Mouse (Mus musculus) heart, adult 2 months (tissue): Measurements from ENCODE around the gene Pkmyt1.

Source experiments
- CTCF ChIP-seq: fragments of 200-600 bp; IDR thresholded peaks from 2 replicates; pipeline ENCODE4 v1.8.1; 2022; ENCODE audit warnings: antibody characterized with exemption, mild to moderate bottlenecking, moderate library complexity
- POLR2A ChIP-seq: fragments of 200-500 bp; IDR thresholded peaks from 2 replicates; pipeline ENCODE4 v1.6.1; 2011; ENCODE audit warnings: mild to moderate bottlenecking, low read depth, low read length, control low read depth; ENCODE audit not compliant: insufficient read depth

DNA sequence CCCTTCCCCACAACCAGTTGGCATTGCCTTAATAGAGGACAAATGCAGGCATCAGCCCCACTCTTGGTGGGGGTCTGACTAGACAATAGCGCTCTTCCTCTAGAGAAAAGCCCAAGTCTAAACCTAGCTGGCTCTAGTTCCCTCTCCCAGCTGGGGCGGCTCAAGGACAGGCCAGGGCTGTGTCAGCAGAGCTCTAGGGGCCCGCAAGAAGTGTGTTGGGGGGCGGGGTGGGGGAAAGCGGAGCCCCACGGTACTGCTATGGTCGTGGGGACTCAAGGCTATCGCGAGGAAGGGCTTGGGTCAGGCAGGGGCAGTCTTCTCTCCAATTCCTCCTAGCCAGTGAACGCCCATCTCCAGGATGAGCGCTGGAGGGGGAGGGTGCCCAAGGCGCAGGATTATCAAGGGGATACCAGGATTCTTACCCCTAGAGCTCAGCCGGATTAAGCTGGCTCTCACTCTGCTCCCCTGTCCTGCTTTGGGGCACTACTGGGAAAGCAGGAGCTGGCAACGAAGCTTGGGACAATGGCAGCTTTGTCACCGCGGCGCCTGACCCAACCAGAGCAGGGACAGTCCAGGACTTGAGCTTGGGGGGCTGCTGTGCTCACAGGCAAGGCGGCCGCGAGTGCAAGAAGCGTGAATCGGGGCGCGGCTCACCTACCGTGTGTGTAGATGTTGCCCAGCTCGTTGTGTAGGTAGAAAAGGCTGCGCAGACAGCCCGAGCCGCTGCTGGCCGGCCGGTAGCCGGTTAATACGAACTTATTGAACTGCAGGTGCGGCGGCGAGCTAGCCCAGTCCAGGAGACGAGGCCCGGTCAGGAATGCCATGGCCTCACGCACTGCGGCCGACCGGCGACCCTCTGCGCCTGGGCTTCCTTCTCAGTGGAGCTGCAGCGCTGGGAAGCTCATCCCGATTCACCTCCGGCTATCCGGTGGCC lies 13.3 kb downstream of the Pkmyt1 start:
- TF ChIP-seq CTCF, result no peak
- TF ChIP-seq POLR2A, result no peak
